Mouse (Mus musculus): ENCODE results near the gene Oas1a.
"Not testable (repeated sequence)": the region's sequence is repeated elsewhere in the genome, so short reads cannot be mapped to it uniquely, and the experiment has no call there.

The Oas1a gene

DNA sequence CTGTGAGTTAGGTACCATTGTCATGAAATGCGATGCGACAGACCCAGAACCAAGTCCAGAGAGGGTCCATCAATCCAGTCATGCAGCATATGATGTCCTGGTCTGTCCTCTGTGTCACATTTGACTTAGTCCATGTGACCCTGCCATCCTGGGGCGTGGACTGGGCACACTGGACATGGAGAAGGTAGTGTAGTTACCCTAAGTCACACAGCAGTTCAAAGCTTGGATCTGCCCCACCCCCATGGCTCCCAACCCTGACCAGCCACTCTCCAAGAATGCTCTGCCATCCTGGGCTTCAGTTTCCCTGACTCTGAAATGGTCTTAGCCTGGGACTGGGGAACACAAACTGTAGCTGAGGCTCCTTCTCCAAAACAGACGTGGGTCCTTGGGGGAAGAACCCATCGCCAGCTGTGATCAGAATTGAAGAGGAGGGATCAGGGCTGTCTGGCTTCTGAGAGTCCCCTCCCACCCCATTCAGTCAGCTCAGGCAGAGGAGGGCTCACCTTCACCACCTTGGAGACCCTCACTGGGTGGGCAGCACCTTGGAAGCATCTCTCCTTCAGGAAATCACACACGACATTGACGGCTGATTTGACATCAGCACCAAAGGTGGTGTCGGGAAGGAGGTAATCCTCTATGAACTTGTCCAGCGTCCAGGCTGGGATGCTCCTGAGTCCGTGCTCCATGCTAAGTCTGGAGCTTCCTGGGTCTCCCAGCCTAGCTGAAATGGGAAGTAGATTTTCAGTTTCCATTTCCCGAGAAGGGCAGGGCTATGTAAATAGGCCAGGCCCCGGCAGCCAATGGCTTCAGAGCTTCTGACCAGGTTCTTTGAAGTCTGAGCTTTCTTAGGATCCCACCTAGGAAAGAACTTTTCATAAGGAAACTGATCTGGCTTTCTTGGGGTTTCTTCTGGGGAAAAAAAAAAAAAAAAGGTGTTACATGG, at the start of gene Oas1a:
Oas1a (minus strand) TSS at position 731 of the 943 bp plus-strand sequence.
- peak; percentile 82 for DNase-seq (ENCODE audit: low read depth, low spot score)

- DNase-seq (ENCODE audit: low read depth, low spot score) = peak; percentile 67
Observed at GRCm38 (mm10) chr5:120953974-120954373, 46.7 kb upstream of the Oas1a start.

DNA sequence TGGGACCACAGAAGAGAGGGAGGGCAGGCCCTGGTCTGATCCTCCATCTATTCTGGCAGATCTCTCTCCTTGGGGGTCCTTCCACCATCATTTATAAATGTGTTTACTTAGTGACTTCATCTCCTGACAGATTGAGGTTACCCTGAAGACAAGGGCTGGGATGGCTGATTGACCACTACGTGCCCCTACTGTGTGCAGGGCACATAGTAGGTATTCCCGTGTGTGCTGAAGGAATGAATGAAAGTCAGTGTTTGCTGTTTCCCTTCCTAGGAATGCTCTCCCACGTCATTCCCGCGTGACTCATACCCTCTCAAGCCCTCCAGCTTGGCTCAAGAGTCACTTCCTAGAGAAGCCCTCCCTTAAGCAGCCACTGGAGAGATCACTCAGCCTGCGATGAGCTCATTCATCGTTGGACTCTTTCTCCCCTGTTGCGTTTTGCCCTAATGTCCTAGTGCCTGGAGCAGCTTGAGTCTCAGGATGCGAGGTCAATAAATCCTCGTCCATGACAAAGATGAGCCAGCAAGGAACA, 45.0 kb upstream of the Oas1a start:
- no peak for DNase-seq (ENCODE audit: low read depth, low spot score)

DNA sequence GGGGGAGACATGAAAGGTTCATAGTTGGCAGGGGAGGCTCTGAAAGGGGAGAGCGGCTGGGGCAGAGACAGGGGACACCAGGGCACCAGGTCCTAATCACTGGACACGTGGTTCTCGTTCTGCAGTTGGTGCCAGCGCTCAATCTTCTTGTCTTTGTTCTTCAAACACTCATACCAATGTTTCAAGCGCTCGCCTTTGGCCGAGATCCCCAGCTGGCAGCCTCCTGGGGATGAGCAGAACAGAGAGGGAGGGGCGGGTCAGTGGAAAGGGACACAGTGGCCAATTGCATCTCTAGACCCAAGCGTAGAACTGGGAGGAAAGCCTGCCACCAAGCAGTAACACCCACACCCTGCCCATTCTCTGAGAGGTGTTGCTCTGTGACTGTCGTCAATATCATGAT, 34.8 kb upstream of the Oas1a start:
- no peak for DNase-seq (ENCODE audit: low read depth, low spot score)

GRCm38 (mm10) chr5:120938586-120938985, 31.3 kb upstream of the Oas1a start:
- peak; percentile 97 for DNase-seq (ENCODE audit: low read depth, low spot score)

- no peak for DNase-seq (ENCODE audit: low read depth, low spot score)
Observed at GRCm38 (mm10) chr5:120937841-120938240, 30.5 kb upstream of the Oas1a start.

DNA sequence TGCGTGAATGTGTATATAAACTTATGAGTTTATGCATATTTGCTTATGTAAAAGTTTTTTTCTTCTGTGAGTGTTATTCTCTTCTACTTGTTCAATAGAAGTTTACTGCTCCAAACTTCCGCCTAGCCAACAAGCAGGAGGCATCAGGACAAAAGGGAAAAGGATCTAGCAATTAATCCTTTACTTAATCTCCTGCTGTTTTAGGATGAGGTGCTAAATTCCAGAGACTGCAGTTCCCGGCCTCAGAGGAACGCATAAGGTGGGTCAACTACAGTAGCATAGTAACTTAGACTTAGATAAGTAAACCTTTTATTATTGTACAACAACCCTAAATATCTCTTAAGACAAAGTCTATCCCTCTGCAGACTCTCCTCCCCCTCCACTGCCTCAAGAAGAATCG, 26.6 kb upstream of the Oas1a start:
- DNase-seq (ENCODE audit: low read depth, low spot score) = peak; percentile 75

- DNase-seq (ENCODE audit: low read depth, low spot score) = no peak
Observed at GRCm38 (mm10) chr5:120927036-120927435, 19.7 kb upstream of the Oas1a start.

DNA sequence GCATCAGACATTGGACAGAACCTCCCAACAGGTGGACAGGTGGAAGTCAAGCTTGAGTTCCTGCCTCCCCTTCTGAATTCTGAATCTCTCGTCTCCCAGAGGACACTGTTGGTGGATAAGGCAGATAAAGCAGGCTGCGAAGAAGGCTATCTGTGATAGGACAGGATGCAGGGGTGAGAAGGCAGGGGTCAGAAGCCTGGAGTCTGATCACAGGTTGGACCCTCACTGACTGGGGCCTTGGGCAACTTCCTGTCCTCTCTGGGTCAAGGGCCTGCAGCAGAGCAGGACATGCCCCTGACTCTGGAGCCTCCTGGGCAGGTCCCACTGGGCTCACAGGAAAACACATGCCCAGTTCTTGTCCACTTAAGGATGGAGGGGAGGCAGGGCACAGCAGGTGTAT, 19.0 kb upstream of the Oas1a start:
- DNase-seq (ENCODE audit: low read depth, low spot score) = not testable (repeated sequence)

DNA sequence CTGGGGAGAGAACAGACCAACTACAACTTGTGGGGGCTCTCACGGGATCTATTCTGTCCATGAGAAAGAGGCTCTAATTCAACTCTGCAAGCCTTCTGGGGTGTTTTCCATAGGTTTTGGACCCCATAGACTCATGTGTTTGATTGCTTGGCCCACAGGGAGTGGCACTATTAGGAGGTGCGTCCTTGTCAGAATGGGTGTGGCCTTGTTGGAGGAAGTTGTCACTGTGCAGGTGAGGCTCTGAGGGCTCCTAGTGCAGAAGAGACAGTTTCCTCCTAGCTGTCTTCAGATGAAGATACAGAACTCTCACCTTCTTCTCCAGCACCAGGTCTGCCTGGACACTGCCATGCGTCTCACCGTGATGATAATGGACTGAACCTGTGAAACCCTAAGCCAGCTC, 17.2 kb upstream of the Oas1a start:
- DNase-seq (ENCODE audit: low read depth, low spot score) = not testable (repeated sequence)

GRCm38 (mm10) chr5:120923969-120924368, 16.6 kb upstream of the Oas1a start:
- DNase-seq (ENCODE audit: low read depth, low spot score) = no peak

GRCm38 (mm10) chr5:120920296-120920695, 13.0 kb upstream of the Oas1a start:
- no peak for DNase-seq (ENCODE audit: low read depth, low spot score)

DNA sequence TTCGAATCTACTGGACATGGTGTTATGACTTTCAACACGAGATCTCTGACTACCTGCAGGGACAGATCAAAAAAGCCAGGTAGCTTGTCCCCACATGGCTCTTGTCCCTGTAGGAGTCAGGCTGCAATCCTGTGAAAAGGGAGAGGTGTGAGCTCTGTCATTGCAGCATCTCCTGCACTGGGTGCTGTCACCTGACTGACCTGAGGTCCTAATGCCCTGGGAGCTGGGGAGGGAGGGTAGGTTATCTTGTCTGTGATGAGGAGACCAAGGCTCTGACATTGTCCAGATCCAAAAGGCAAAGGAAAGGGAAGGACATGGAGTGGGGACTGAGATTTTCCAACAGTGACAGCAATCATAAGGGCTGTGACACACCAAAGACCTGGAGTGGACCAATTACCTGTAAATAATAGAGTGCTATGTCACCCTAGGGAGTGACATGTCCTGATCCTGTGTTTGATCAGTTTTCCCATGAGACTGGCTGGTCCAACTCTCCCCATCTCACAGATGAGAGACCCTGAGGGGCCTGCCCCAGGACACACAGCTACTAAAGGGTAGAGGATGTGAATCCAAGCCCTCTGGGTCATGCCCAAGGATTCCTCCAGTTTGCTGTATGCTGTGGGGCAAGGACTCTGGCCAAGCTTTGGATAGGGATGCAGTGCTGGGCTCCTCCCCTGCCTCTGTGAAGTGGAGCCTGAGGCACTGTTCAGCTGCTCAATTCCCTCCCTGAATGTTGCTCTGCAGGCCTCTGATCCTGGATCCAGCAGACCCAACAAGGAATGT, 12.0 kb upstream of the Oas1a start:
- DNase-seq (ENCODE audit: low read depth, low spot score) = not testable (repeated sequence)

DNA sequence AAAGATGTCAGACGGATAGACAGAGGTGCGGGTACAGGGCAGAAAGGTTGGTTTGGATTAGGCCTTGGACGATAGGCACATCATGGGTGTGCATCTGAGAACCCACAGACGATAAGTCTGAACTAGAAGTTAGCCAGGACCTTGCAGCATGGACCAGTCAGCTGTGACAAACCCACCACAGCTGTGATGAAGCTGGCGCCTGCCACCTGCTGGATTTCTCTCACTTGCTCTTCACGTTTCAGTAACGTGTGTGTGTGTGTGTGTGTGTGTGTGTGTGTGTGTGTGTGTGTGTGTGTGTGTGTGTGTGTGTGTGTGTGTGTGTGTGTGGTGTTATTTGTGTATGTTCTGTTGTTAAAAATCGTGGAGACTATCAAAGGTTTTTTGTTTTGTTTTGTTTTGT, 6.9 kb upstream of the Oas1a start, which contains the start of gene Oas1d:
Oas1d (plus strand) TSS at position 333 of the 400 bp plus-strand sequence.
- not testable (repeated sequence) for DNase-seq (ENCODE audit: low read depth, low spot score)

DNA sequence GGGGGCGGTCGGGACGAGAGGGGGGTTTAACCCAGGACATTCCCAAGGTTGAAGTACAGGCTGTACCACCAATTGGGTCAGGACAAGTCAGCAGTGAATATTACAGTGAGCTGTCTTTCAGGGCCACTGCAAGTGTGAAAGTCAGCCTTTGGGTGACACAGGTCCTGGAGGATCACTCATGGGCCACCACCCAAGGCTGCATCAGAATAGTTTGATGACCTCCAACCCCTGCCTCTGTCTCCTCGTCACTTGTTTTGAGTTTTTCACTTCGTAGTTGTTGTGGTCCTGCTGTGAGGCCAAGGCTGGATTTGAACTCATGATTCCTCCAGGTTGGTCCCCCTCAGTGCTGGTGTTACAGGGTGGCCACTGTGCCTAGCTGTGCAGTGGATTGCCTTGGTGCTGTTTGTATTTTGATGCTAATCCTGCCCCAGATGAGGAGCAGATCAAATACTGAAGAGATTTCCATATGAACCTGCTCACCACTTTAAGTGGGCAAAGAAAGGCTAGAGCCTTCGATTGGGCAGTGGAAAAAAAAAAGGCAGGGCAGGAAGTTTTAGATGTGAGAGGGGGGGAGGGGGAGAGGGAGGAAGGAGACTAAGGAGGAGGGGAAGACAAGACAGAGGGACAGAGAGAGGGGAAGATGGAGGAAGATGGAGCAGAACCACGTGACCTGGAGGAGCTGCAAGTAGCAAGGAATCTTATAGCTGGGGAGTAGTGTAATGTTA, 1.0 kb upstream of the Oas1a start:
- DNase-seq (ENCODE audit: low read depth, low spot score) = peak; percentile 77

- DNase-seq (ENCODE audit: low read depth, low spot score) = no peak
Observed at GRCm38 (mm10) chr5:120902056-120902455, 5.3 kb downstream of the Oas1a start.

DNA sequence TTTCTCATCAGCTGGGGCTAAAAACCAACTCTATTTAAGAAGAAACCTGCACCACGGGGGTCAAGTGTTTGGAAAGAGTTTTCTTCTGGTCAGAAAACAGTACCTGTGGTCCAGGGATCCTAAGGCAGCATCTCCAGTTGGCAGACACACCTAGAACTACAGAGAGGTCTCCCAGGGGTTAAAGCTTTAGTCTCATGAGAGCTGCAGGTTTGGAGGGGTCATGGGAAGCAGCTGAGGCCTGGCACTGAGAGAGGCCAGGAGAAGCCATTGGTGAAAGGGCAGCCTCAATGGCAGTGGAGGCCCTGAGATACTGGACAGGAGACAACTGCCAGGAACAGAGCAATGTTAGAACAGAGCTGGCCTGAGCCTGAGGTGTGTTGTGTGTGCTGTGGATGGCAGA, 6.7 kb downstream of the Oas1a start:
- DNase-seq (ENCODE audit: low read depth, low spot score) = no peak

DNA sequence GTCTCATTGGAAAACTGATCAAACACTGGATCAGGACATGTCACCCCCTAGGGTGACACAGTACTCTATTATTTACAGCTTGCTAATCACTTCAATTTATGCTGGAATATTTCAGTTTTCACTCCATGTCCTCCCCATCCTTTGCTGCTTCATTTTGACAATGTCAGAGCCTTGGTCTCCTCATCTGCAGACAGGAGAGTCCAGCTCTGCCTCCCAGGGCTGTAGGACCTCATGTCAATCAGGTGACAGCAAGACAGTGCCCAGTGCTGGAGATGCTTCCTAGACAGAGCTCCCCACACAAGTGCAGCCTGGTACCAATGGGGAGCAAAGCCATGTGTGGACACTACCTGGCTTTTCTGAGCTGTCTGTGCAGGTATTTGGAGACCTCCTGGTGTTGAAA, 8.6 kb downstream of the Oas1a start:
- no peak for DNase-seq (ENCODE audit: low read depth, low spot score)

DNA sequence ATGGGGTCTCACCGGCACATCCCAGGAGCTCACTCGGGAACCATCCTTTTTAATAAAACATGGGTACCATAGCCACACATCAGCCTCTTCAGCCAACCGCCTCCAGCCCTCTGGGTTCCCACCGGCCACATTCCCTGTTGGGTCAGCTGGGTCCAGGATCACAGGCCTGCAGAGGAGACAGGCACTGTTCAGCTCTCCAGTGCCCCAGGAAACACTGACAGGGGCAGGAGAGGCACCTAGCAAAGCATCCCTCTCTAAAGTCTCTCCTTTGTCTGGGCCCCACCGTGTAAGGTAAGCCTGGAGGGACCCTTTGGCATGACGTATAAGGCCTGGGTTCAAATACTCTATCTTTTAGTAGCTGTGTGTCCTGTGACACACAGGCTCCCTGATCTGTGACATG, 9.0 kb downstream of the Oas1a start:
- no peak for DNase-seq (ENCODE audit: low read depth, low spot score)

GRCm38 (mm10) chr5:120895231-120895900, 12.0 kb downstream of the Oas1a start:
- peak; percentile 91 for DNase-seq (ENCODE audit: low read depth, low spot score)

DNA sequence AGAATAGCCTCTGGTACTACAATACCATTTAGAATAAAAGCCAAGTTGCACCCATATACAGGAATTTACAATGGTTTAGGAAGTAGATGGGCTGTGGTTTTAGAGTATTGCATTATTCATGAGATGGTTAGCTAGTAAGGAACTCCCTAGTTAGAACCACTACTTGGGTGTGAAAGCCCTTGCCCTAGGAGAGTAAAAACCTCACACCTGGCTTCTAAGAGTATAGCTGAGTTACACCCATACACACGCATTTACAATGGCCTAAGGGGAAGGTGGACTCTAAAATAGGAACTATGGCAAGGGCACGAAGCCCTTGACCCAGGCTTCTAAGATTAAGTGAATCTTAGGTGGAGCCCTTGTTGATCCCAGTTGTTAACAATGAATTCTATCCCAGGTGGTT, 12.6 kb downstream of the Oas1a start:
- peak; percentile 93 for DNase-seq (ENCODE audit: low read depth, low spot score)
